Mouse (Mus musculus) heart, embryonic 16.5 days (tissue): ENCODE results near the gene Syt17. TPM values are rescaled to one million over a fixed set of nuclear protein-coding genes. Genes with fewer than 3 reads are reported as not detected.
"Not testable (repeated sequence)": the region's sequence is repeated elsewhere in the genome, so short reads cannot be mapped to it uniquely, and the experiment has no call there.

Source experiments
- ATAC-seq: fragments of 200-750 bp; cut with Nextera tagmentation; replicated peaks from 2 replicates; pipeline ENCODE4 v1.8.0; 2017; ENCODE audit warnings: moderate number of reproducible peaks; ENCODE audit not compliant: insufficient read depth, low FRiP score; ENCODE audit errors: extremely low read depth
- H3K27ac ChIP-seq: fragments of 300-500 bp; sonication (generic); 2 replicates; pipeline ENCODE4 v1.5.1; 2014; ENCODE audit warnings: mild to moderate bottlenecking, low read length, control low read depth, moderate library complexity
- H3K27me3 ChIP-seq: fragments of 300-500 bp; sonication (generic); 2 replicates; pipeline ENCODE4 v1.6.1; 2014; ENCODE audit warnings: low read length, mixed read lengths; ENCODE audit not compliant: control insufficient read depth, insufficient read depth
- H3K36me3 ChIP-seq: fragments of 300-500 bp; sonication (generic); 2 replicates; pipeline ENCODE4 v1.6.1; 2014; ENCODE audit not compliant: control insufficient read depth, insufficient read depth
- H3K4me1 ChIP-seq: fragments of 300-500 bp; sonication (generic); 2 replicates; pipeline ENCODE4 v1.6.1; 2014; ENCODE audit warnings: low read length, mixed read lengths; ENCODE audit not compliant: control insufficient read depth, insufficient read depth
- H3K4me2 ChIP-seq: fragments of 300-500 bp; sonication (generic); 2 replicates; pipeline ENCODE4 v1.6.1; 2014; ENCODE audit warnings: low read depth, mild to moderate bottlenecking, control low read depth, low read length
- H3K4me3 ChIP-seq: fragments of 300-500 bp; sonication (generic); 2 replicates; pipeline ENCODE4 v1.5.1; 2014; ENCODE audit warnings: mild to moderate bottlenecking, control low read depth, low read length
- H3K9ac ChIP-seq: fragments of 300-500 bp; sonication (generic); 2 replicates; pipeline ENCODE4 v1.6.1; 2014; ENCODE audit warnings: low read length, control low read depth
- H3K9me3 ChIP-seq: fragments of 300-500 bp; sonication (generic); replicated peaks from 2 replicates; pipeline ENCODE4 v1.6.1; 2016; ENCODE audit warnings: low read length; ENCODE audit not compliant: control insufficient read depth
- WGBS: fragments of 180-500 bp; shearing (Covaris S2); extraction: QIAGEN DNeasy Blood & Tissue Kit; methylation state at CpG from one replicate; pipeline ENCODE4 v1.1.7; 2014; 5-methylcytosine and 5-hydroxymethylcytosine counted together
- polyA plus RNA-seq: library from polyadenylated mRNA; unstranded; fragments of >200 nt; fragmentation: Nextera tagmentation; extraction: Ambion mirVana; gene quantifications from 2 replicates; pipeline ENCODE4 v1.2.1, GENCODE M21; 2015

Syt17 gene
- polyA plus RNA-seq, 1 experiment from 2014 or later: 2.1 TPM

DNA sequence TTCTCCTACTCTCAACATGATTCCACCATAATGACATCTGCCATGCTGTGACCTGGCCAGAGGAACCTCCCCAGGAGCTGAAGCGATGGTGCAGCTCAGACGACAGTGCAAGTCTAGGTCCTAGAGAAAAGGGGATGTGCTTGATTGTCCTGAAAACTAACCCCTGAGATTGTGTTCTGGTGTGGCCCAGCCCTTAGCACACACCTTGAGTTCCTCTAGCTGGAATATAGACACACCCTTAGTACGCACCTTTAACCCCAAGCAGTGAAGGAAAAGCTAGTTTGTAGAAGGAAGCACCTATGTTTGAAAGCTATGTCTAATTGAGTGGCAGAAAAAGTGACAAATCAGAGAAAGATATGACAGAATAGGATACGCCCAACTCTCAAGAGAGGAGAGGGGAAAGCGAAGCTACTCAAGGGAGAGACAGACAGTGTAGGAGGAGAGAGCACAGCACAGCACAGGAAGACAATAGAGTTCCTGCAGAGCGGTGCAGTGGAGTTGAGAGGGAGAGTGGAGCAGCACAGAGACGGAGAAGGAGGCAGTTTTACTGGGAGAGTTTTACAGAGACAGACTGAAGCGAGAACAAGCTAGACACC lies 91.5 kb downstream of the Syt17 start:
- H3K4me1 ChIP-seq, H3K9ac ChIP-seq, H3K27ac ChIP-seq, H3K4me3 ChIP-seq, H3K4me2 ChIP-seq, ATAC-seq, H3K27me3 ChIP-seq, H3K36me3 ChIP-seq, H3K9me3 ChIP-seq: not testable (repeated sequence)
- 71% methylated on average over 8 of the region's 8 CpGs for WGBS

DNA sequence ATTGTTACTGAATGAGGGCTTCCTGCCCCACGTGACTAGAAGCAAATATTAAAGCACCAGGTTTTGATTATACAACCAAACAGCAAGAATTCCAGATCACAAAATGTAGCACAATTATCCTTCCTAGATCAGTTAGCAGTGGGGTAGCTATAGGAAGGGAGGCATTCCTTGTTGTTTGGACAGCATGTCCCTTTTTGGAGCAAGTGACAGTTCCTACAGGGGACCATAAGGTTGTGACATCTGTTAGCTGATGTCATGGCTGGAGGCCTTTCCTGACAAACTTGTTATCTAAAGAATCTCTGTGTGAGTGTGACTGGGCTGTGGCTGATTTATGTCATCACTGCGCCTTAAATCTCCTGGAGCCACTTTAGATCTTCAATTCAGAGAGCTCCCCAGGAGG lies 97.2 kb downstream of the Syt17 start:
- H3K4me3 ChIP-seq: no peak overlapping the region
- no peak for ATAC-seq
- 0 out of 2 replicates have a peak, but pooled peaks cover 2% of the 10 kb centered on the region for H3K9me3 ChIP-seq
- H3K27ac ChIP-seq: no peak overlapping the region
- no peaks in the 10 kb centered on the region for H3K27me3 ChIP-seq
- 57% methylated on average over 2 of the region's 2 CpGs for WGBS
- H3K9ac ChIP-seq: no peak overlapping the region
- H3K4me1 ChIP-seq: no peaks in the 10 kb centered on the region
- H3K36me3 ChIP-seq: no peaks in the 10 kb centered on the region
- no peak overlapping the region for H3K4me2 ChIP-seq

DNA sequence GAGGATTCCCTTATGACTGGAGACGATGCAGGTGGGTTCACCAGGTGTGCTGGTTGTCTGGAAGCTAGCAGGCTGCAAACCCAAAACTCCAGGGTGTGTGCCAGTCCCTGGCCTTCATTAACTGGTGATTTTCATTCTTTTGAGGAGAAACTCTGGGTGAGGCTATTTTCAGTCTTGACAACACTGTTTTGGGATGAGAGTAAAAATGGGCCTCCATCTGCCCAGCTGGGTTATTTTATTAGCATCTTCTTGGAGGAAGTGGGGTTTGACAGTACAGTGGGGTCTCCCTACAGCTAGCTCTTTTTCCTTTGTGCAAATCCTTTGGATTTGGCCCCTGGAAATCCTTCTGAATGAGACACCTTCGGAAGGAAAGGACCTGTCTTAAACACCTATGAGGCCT lies 101.1 kb downstream of the Syt17 start:
- ATAC-seq: no peak
- no peak overlapping the region for H3K4me3 ChIP-seq
- no peaks in the 10 kb centered on the region for H3K27me3 ChIP-seq
- H3K4me1 ChIP-seq: no peaks in the 10 kb centered on the region
- no peak overlapping the region for H3K9ac ChIP-seq
- 61% methylated on average over 2 of the region's 2 CpGs for WGBS
- no peak overlapping the region for H3K4me2 ChIP-seq
- H3K27ac ChIP-seq: no peak overlapping the region
- 0 out of 2 replicates have a peak, but pooled peaks cover 2% of the 10 kb centered on the region for H3K9me3 ChIP-seq
- H3K36me3 ChIP-seq: no peaks in the 10 kb centered on the region

DNA sequence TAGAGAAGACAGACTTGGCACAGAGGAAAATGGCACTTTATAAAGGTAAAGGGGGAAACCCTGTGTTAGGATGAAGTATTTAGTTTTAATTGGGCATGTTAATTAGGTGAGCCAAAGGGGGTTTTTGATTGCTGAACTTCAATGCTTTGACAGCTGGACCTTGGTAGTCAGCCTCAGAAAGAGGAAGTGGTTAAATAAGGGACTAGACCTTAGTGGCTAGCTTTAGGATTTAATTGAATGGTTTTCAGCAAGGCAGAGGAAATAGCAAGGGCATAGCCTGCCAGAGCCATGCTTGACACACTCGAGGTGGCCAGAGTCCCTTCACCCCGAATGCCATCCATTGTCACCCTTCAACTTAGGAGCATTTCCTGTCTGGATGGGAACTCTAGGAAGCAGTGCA lies 101.6 kb downstream of the Syt17 start:
- H3K27me3 ChIP-seq: no peaks in the 10 kb centered on the region
- 0 out of 2 replicates have a peak, but pooled peaks cover 2% of the 10 kb centered on the region for H3K9me3 ChIP-seq
- H3K9ac ChIP-seq: no peak overlapping the region
- no peaks in the 10 kb centered on the region for H3K36me3 ChIP-seq
- 42% methylated on average over 2 of the region's 2 CpGs for WGBS
- no peak overlapping the region for H3K4me3 ChIP-seq
- no peak overlapping the region for H3K4me2 ChIP-seq
- H3K27ac ChIP-seq: no peak overlapping the region
- ATAC-seq: no peak
- no peaks in the 10 kb centered on the region for H3K4me1 ChIP-seq

DNA sequence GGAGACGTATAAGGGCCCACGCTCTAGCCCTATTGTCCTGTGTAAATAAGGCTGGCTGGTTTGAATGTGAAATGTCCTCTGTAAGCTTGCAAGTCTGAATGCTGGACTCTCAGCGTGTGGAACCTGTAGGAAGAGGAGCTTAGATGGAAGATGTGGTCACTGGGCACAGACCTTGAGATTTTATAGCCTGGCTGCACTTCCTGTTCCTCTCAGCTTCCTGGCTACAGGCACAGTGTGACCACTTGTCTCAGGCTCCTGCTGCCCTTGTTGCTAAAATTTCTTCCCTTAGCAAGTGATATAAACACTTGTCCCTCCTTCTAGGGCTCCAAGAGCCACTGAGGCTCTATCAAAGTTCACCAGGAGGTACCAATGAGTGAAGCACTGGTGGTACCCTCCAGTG lies 102.6 kb downstream of the Syt17 start:
- H3K9ac ChIP-seq: no peak overlapping the region
- no peak overlapping the region for H3K27ac ChIP-seq
- H3K4me3 ChIP-seq: no peak overlapping the region
- H3K36me3 ChIP-seq: no peaks in the 10 kb centered on the region
- H3K4me1 ChIP-seq: no peaks in the 10 kb centered on the region
- 84% methylated on average over 3 of the region's 3 CpGs for WGBS
- no peak for ATAC-seq
- no peaks in the 10 kb centered on the region for H3K27me3 ChIP-seq
- H3K9me3 ChIP-seq: 0 out of 2 replicates have a peak, but pooled peaks cover 2% of the 10 kb centered on the region
- no peak overlapping the region for H3K4me2 ChIP-seq

DNA sequence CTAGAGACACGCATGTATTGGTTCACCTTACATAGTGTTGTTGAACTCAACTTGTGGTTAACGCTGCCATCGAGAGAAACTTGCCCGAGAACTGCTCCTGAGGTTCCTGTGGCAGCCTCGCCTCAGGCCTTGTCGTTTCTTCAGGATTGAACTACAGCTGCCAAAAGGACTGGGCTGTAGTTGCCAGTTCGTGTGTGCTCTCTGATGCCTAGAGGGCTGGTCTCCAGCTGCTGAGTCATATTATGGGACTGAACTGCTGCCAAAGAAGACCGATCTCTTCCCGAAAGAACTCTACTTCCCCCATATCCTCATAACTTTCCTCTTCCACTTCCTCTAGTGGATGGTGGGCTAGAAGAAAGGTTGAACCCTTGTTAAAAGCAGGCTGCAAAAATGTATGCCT lies 103.3 kb downstream of the Syt17 start:
- Histone ChIP-seq H3K9me3 (0 out of 2 replicates have a peak, but pooled peaks cover 2% of the 10 kb centered on the region), H3K36me3 (no peaks in the 10 kb centered on the region), H3K9ac (no peak overlapping the region), H3K4me2 (no peak overlapping the region), H3K4me3 (no peak overlapping the region), H3K27me3 (no peaks in the 10 kb centered on the region), H3K4me1 (no peaks in the 10 kb centered on the region), H3K27ac (no peak overlapping the region)
- WGBS: 68% methylated on average over 9 of the region's 9 CpGs
- no peak for ATAC-seq

Other genes starting within 250 kb of the Syt17 start
- 13.9 and 14.9 TPM in 2 replicates for gene Smg1, start 204.6 kb downstream of the Syt17 start, polyA plus RNA-seq
- 4.1 and 4.9 TPM in 2 replicates for gene Itpripl2, start 43.8 kb upstream of the Syt17 start, polyA plus RNA-seq
- 173 and 177 TPM in 2 replicates for gene Coq7, start 85.1 kb upstream of the Syt17 start, polyA plus RNA-seq
- 1.3 and 1.9 TPM in 2 replicates for gene Tmc7, start 136.5 kb upstream of the Syt17 start, polyA plus RNA-seq
- gene Tmc5, start 149.1 kb upstream of the Syt17 start, polyA plus RNA-seq: 0.44 and 0.97 TPM in 2 replicates